Mouse (Mus musculus): ENCODE data around the gene Sdf2. TPM values are rescaled to one million over a fixed set of nuclear protein-coding genes. Genes with fewer than 3 reads are reported as not detected.
"Not testable (repeated sequence)": the region's sequence is repeated elsewhere in the genome, so short reads cannot be mapped to it uniquely, and the experiment has no call there.

The Sdf2 gene
- polyA plus RNA-seq, 1 experiment from 2014 or later: 48.7 TPM

DNA sequence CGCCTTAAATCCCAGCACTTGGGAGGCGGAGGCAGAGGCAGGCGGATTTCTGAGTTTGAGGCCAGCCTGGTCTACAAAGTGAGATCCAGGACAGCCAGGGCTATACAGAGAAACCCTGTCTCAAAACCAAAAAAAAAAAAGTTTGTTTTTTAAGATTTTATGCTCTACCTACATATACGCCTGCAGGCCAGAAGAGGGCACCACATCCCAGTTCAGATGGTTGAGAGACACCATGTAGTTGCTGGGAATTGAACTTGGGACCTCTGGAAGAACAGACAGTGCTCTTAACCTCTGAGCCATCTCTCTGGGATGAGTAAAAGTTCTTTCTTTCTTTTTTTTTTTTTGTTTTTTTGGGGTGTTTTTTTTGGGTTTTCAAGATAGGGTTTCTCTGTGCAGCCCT, 30.6 kb downstream of the Sdf2 start:
- H3K9ac ChIP-seq (ENCODE audit: low read depth, low read length); H3K27ac ChIP-seq (ENCODE audit: low read depth, low read length); H3K27me3 ChIP-seq (replicated peaks; ENCODE audit: control insufficient read depth, insufficient read depth, low read length); DNase-seq (ENCODE audit: low spot score); H3K4me2 ChIP-seq; H3K4me1 ChIP-seq (replicated peaks; ENCODE audit: control insufficient read depth, insufficient read depth, low read length); H3K9me3 ChIP-seq (ENCODE audit: control insufficient read depth, low read length); ATAC-seq (replicated peaks; ENCODE audit: low FRiP score); H3K4me3 ChIP-seq (ENCODE audit: low read depth, low read length): not testable (repeated sequence)
- H3K36me3 ChIP-seq (ENCODE audit: control insufficient read depth, insufficient read depth, low read length): peaks cover 75% of the 10 kb centered on the region
- 94% methylated on average over 4 of the region's 4 CpGs for WGBS

DNA sequence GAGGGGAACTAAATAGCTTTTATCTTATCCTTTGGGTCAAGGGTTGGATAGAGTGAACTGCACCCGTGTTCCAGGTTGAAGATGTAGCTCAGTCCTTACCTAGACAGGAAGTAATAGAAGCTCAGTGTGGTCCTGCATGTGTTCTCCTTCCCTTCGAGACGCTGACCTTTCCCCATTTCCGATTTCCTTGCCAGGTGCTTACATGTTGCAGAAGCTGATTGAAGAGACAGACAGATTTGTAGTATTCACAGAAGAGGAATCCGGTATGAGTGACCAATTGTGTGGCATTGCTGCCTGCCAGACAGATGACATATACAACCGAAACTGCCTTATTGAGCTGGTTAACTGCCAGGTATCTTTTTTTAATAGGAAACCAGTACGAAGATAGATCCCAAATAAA, 33.3 kb downstream of the Sdf2 start:
- no peak overlapping the region for H3K9ac ChIP-seq (ENCODE audit: low read depth, low read length)
- H3K4me1 ChIP-seq (replicated peaks; ENCODE audit: control insufficient read depth, insufficient read depth, low read length): no peaks in the 10 kb centered on the region
- H3K9me3 ChIP-seq (ENCODE audit: control insufficient read depth, low read length): no peaks in the 10 kb centered on the region
- no peak overlapping the region for H3K4me3 ChIP-seq (ENCODE audit: low read depth, low read length)
- no peak overlapping the region for H3K27ac ChIP-seq (ENCODE audit: low read depth, low read length)
- no peak for DNase-seq (ENCODE audit: low spot score)
- no peaks in the 10 kb centered on the region for H3K27me3 ChIP-seq (replicated peaks; ENCODE audit: control insufficient read depth, insufficient read depth, low read length)
- ATAC-seq (replicated peaks; ENCODE audit: low FRiP score): no peak
- H3K4me2 ChIP-seq: no peak overlapping the region
- peaks cover 72% of the 10 kb centered on the region for H3K36me3 ChIP-seq (ENCODE audit: control insufficient read depth, insufficient read depth, low read length)
- 87% methylated on average over 7 of the region's 7 CpGs for WGBS

- Histone ChIP-seq H3K36me3 (ENCODE audit: control insufficient read depth, insufficient read depth, low read length) (peaks cover 70% of the 10 kb centered on the region), H3K27me3 (replicated peaks; ENCODE audit: control insufficient read depth, insufficient read depth, low read length) (no peaks in the 10 kb centered on the region)
- WGBS: 87% methylated on average over 4 of the region's 4 CpGs
Observed at GRCm38 (mm10) chr11:78279586-78279985, 34.0 kb downstream of the Sdf2 start.

DNA sequence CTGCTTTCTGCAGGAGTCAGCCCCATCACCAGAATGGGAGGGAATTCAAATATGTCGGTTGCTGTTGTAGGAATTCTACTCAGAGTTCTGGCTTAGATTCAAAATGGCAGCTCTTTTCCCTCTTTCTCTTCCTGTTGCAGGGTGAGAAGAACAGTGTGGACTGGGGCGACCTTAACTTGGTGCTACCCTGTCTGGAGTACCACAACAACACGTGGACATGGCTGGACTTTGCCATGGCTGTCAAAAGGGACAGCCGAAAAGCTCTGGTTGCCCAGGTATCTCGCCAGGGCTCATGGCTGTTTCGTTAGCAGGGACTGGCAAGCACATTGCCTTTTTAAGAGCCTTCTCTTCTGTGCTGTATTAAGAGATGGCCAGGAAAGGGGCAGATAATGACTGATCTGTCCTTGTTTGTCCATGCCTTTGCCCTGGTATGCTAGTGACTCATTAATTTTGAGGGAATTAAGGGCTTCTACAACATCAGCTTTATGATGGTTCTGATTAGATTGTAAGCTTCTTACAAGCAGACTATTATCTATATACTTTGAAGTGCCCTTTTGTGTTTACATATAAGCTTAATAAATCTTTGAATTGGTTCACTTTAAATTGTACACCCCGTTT, 43.7 kb downstream of the Sdf2 start:
- Histone ChIP-seq H3K9me3 (ENCODE audit: control insufficient read depth, low read length) (no peaks in the 10 kb centered on the region), H3K4me1 (replicated peaks; ENCODE audit: control insufficient read depth, insufficient read depth, low read length) (no peaks in the 10 kb centered on the region), H3K27me3 (replicated peaks; ENCODE audit: control insufficient read depth, insufficient read depth, low read length) (no peaks in the 10 kb centered on the region), H3K27ac (ENCODE audit: low read depth, low read length) (no peak overlapping the region), H3K4me3 (ENCODE audit: low read depth, low read length) (no peak overlapping the region), H3K9ac (ENCODE audit: low read depth, low read length) (no peak overlapping the region), H3K36me3 (ENCODE audit: control insufficient read depth, insufficient read depth, low read length) (peaks cover 56% of the 10 kb centered on the region), H3K4me2 (no peak overlapping the region)
- DNase-seq (ENCODE audit: low spot score) (no peak), ATAC-seq (replicated peaks; ENCODE audit: low FRiP score) (no peak)
- 90% methylated on average over 7 of the region's 7 CpGs for WGBS

More at GRCm38 (mm10) chr11:78279586-78279985, 34.0 kb downstream of the Sdf2 start:
- Histone ChIP-seq H3K27ac (ENCODE audit: low read depth, low read length) (no peak overlapping the region), H3K4me2 (no peak overlapping the region), H3K9me3 (ENCODE audit: control insufficient read depth, low read length) (no peaks in the 10 kb centered on the region), H3K4me1 (replicated peaks; ENCODE audit: control insufficient read depth, insufficient read depth, low read length) (no peaks in the 10 kb centered on the region), H3K9ac (ENCODE audit: low read depth, low read length) (no peak overlapping the region), H3K4me3 (ENCODE audit: low read depth, low read length) (no peak overlapping the region)
- no peak for ATAC-seq (replicated peaks; ENCODE audit: low FRiP score)
- no peak for DNase-seq (ENCODE audit: low spot score)

DNA sequence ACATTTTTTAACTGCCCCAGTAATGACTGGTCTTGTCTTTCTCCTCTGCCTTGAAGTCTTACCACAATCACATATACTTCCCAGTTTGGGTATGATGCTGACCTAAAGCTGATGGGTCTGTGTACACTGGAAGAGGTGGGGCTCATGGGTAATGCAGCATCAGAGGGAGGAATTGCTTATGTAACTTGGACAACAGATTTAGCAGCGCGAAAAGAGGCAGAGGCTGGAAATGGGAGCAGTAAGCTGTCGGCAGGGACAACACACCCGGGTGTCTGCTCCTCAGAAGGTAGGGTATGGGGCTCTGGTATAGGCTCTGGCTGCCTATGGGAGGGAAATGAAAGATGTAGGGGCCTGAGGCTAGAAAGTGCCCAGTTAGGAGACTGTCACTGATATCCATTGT, 45.1 kb downstream of the Sdf2 start, which contains the start of gene BC030499:
Gene BC030499, plus strand, starts transcription at position 188 of the 400 bp plus-strand sequence.
- WGBS: 86% methylated on average over 4 of the region's 4 CpGs
- H3K36me3 ChIP-seq (ENCODE audit: control insufficient read depth, insufficient read depth, low read length): peaks cover 44% of the 10 kb centered on the region
- H3K4me3 ChIP-seq (ENCODE audit: low read depth, low read length): no peak within 1 kb of the TSS
- ATAC-seq (replicated peaks; ENCODE audit: low FRiP score) (no peak), DNase-seq (ENCODE audit: low spot score) (no peak)
- H3K4me1 ChIP-seq (replicated peaks; ENCODE audit: control insufficient read depth, insufficient read depth, low read length): no peaks in the 10 kb centered on the region
- no peak within 1 kb of the TSS for H3K27ac ChIP-seq (ENCODE audit: low read depth, low read length)
- no peak within 1 kb of the TSS for H3K4me2 ChIP-seq
- H3K9ac ChIP-seq (ENCODE audit: low read depth, low read length): no peak within 1 kb of the TSS
- no peaks in the 10 kb centered on the region for H3K9me3 ChIP-seq (ENCODE audit: control insufficient read depth, low read length)
- no peaks in the 10 kb centered on the region for H3K27me3 ChIP-seq (replicated peaks; ENCODE audit: control insufficient read depth, insufficient read depth, low read length)

DNA sequence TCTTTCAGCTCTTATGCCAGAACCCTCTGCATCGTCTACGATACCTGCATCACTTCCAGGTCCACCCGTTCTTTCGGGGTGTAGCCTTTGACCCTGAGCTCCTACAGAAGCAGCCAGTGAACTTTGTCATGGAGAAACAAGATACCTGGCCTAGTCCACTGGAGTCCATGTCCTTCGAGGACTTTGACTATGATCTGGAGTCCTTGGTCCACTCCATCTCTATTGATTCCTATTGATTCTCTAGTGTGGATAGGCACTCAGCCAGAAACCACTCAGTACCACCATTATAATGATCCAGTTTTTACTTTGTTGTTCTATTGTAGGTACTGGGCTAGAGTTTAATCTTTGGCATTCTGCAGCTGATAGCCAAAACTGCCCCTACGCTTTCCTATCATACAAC, 49.0 kb downstream of the Sdf2 start:
- Histone ChIP-seq H3K9me3 (ENCODE audit: control insufficient read depth, low read length) (no peaks in the 10 kb centered on the region), H3K36me3 (ENCODE audit: control insufficient read depth, insufficient read depth, low read length) (peaks cover 20% of the 10 kb centered on the region), H3K4me1 (replicated peaks; ENCODE audit: control insufficient read depth, insufficient read depth, low read length) (no peaks in the 10 kb centered on the region), H3K27ac (ENCODE audit: low read depth, low read length) (no peak overlapping the region), H3K9ac (ENCODE audit: low read depth, low read length) (no peak overlapping the region), H3K4me2 (no peak overlapping the region), H3K4me3 (ENCODE audit: low read depth, low read length) (no peak overlapping the region), H3K27me3 (replicated peaks; ENCODE audit: control insufficient read depth, insufficient read depth, low read length) (no peaks in the 10 kb centered on the region)
- ATAC-seq (replicated peaks; ENCODE audit: low FRiP score): no peak
- 92% methylated on average over 6 of the region's 6 CpGs for WGBS
- no peak for DNase-seq (ENCODE audit: low spot score)

DNA sequence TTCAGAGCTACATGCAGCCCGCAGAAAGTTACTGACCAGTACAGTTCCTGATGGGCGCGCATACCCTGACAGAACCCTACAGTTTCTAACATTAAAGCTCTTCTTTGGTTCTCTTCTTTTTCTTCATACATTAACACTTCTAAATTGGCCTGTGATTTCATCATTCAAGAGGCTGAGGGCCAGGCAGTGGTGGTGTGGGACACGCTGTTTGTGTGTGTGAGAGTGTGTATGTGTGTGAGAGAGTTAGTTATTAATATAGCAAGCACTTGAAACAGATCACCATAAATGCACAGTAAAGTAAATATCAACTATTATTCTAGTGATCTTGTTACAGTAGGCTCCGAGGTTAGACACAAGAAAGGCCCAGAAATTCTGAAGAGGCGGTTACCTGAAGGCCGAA, 55.4 kb downstream of the Sdf2 start:
- peaks cover 16% of the 10 kb centered on the region for H3K36me3 ChIP-seq (ENCODE audit: control insufficient read depth, insufficient read depth, low read length)
- peak overlapping the region; percentile 84 for H3K4me3 ChIP-seq (ENCODE audit: low read depth, low read length)
- no peaks in the 10 kb centered on the region for H3K27me3 ChIP-seq (replicated peaks; ENCODE audit: control insufficient read depth, insufficient read depth, low read length)
- H3K9ac ChIP-seq (ENCODE audit: low read depth, low read length): peak overlapping the region; percentile 84
- no peak overlapping the region for H3K27ac ChIP-seq (ENCODE audit: low read depth, low read length)
- peak overlapping the region; percentile 63 for H3K4me2 ChIP-seq
- DNase-seq (ENCODE audit: low spot score): no peak
- ATAC-seq (replicated peaks; ENCODE audit: low FRiP score): peak; percentile 35; the same call in 1 of the 2 replicates
- H3K9me3 ChIP-seq (ENCODE audit: control insufficient read depth, low read length): no peaks in the 10 kb centered on the region
- WGBS: 74% methylated on average over 7 of the region's 7 CpGs
- H3K4me1 ChIP-seq (replicated peaks; ENCODE audit: control insufficient read depth, insufficient read depth, low read length): peaks cover 2% of the 10 kb centered on the region; the same call in 1 of the 2 replicates

GRCm38 (mm10) chr11:78301357-78302084, 56.0 kb downstream of the Sdf2 start, which contains the start of gene Spag5:
Gene Spag5, plus strand, starts transcription at chr11:78301529.
- DNase-seq (ENCODE audit: low spot score): peak; percentile 89
- H3K27me3 ChIP-seq (replicated peaks; ENCODE audit: control insufficient read depth, insufficient read depth, low read length): no peaks in the 10 kb centered on the region
- H3K36me3 ChIP-seq (ENCODE audit: control insufficient read depth, insufficient read depth, low read length): peaks cover 16% of the 10 kb centered on the region
- H3K9me3 ChIP-seq (ENCODE audit: control insufficient read depth, low read length): no peaks in the 10 kb centered on the region
- H3K4me3 ChIP-seq (ENCODE audit: low read depth, low read length): peak within 1 kb of the TSS; percentile 84
- H3K4me1 ChIP-seq (replicated peaks; ENCODE audit: control insufficient read depth, insufficient read depth, low read length): peaks cover 2% of the 10 kb centered on the region; the same call in 1 of the 2 replicates
- H3K4me2 ChIP-seq: peak within 1 kb of the TSS; percentile 63
- ATAC-seq (replicated peaks; ENCODE audit: low FRiP score): peak; percentile 99
- H3K27ac ChIP-seq (ENCODE audit: low read depth, low read length): peak within 1 kb of the TSS; percentile 79
- H3K9ac ChIP-seq (ENCODE audit: low read depth, low read length): peak within 1 kb of the TSS; percentile 84
- under 1% methylated on average over 49 of the region's 49 CpGs for WGBS
